Mouse (Mus musculus) neutrophil, adult 5-6 weeks (primary cell): ENCODE data around the gene Arl15. TPM values are rescaled to one million over a fixed set of nuclear protein-coding genes. Genes with fewer than 3 reads are reported as not detected.

Source experiments
- total RNA-seq: library from RNA; stranded (forward); fragments of 200-1000 nt; gene quantifications from 2 replicates; pipeline ENCODE4 v1.2.3, GENCODE M21; 2017

Arl15 gene
- total RNA-seq, 1 experiment from 2014 or later: 7.1 TPM

Other genes starting within 250 kb of the Arl15 start
- gene Snx18, start 175.9 kb upstream of the Arl15 start, total RNA-seq: 84.5 and 95.9 TPM in 2 replicates
- not detected in 2 replicates for gene Hspb3, start 130.8 kb upstream of the Arl15 start, total RNA-seq